Mouse (Mus musculus) olfactory bulb, adult 2 months (tissue): ENCODE results near the gene Peak1.

Experiments used
- CTCF ChIP-seq: fragments of 200-500 bp; IDR thresholded peaks from 2 replicates; pipeline ENCODE4 v1.5.1; 2012; ENCODE audit warnings: low read depth, mild to moderate bottlenecking, low read length, moderate library complexity; ENCODE audit not compliant: insufficient read depth
- POLR2A ChIP-seq: fragments of 200-500 bp; IDR thresholded peaks from 2 replicates; pipeline ENCODE4 v1.6.1; 2012; ENCODE audit warnings: mild to moderate bottlenecking, low read depth, low read length, moderate library complexity; ENCODE audit not compliant: insufficient read depth

GRCm38 (mm10) chr9:56464863-56465654, 47.2 kb upstream of the Peak1 start:
- no peak for TF ChIP-seq CTCF
- TF ChIP-seq POLR2A = no peak
